In genomic region chr1:184963121-184963693, GRCm38 (mm10) we compare ENCODE assay signal across 12 mouse cellular contexts. TPM values are rescaled to one million over a fixed set of nuclear protein-coding genes. Genes with fewer than 3 reads are reported as not detected.
DNase-seq lines count a peak whose midpoint lies in the region; ATAC-seq and TF ChIP-seq lines count a peak whose summit lies in the region.
"Had no signal": no experiment of that assay in that cellular context is flagged by ENCODE, and none has a peak within 500 bp of the region (broad histone marks: within the 10 kb centered on the region; RNA-seq: fewer than 3 reads in every experiment).

No protein-coding gene starts in this region.

- H3K9ac ChIP-seq in heart, postnatal 0 days (replicated peaks; ENCODE audit: low read depth, low read length) = no peak overlapping the region
- no peak overlapping the region for H3K9ac ChIP-seq in limb, embryonic 15.5 days
- H3K9ac ChIP-seq in stomach, postnatal 0 days (ENCODE audit: low read length) = no peak overlapping the region
- H3K9ac ChIP-seq: hindbrain, embryonic 14.5 days; kidney, embryonic 15.5 days had no signal

- peak; percentile 17 to 20 for DNase-seq in cerebellum, postnatal 10 days
- DNase-seq in cerebellum, postnatal 36 days = no peak
- DNase-seq in heart, postnatal 0 days (ENCODE audit: low spot score) = no peak
- no peak for DNase-seq in heart, adult 18-20 months
- peak; percentile 35 for DNase-seq in stomach, postnatal 0 days (ENCODE audit: low spot score)
- no peak for DNase-seq in MN1 (ENCODE audit: low spot score)
- DNase-seq in spleen, adult 12 weeks (ENCODE audit: low spot score) = no peak
- DNase-seq: gastrocnemius, adult 2 months had no signal

- H3K27me3 ChIP-seq in heart, postnatal 0 days (ENCODE audit: control insufficient read depth, insufficient read depth, low read length) = no peaks in the 10 kb centered on the region
- H3K27me3 ChIP-seq in limb, embryonic 15.5 days = no peaks in the 10 kb centered on the region
- H3K27me3 ChIP-seq in stomach, postnatal 0 days (ENCODE audit: control insufficient read depth, insufficient read depth, low read length) = no peaks in the 10 kb centered on the region
- H3K27me3 ChIP-seq: kidney, embryonic 15.5 days had no signal

- no peak overlapping the region for H3K27ac ChIP-seq in heart, postnatal 0 days (ENCODE audit: low read depth)
- no peak overlapping the region for H3K27ac ChIP-seq in limb, embryonic 15.5 days
- H3K27ac ChIP-seq in stomach, postnatal 0 days (replicated peaks) = no peak overlapping the region
- H3K27ac ChIP-seq: gastrocnemius, adult 2 months; hindbrain, embryonic 14.5 days; kidney, embryonic 15.5 days had no signal

- no peak for ATAC-seq in heart, postnatal 0 days (ENCODE audit: insufficient read depth, low read depth)
- peak; percentile 58; the same call in 1 of the 2 replicates for ATAC-seq in limb, embryonic 15.5 days (ENCODE audit: insufficient number of reproducible peaks, low FRiP score, low TSS enrichment, low read depth)
- peak; percentile 66 for ATAC-seq in stomach, postnatal 0 days (ENCODE audit: low FRiP score, low TSS enrichment)

- 36% methylated on average over 12 of the region's 12 CpGs for WGBS in heart, postnatal 0 days
- 73% methylated on average over 12 of the region's 12 CpGs for WGBS in limb, embryonic 15.5 days
- 49% methylated on average over 12 of the region's 12 CpGs for WGBS in stomach, postnatal 0 days

- peaks cover 6% of the 10 kb centered on the region; the same call in 1 of the 2 replicates for H3K4me1 ChIP-seq in heart, postnatal 0 days (ENCODE audit: control insufficient read depth, insufficient read depth)
- H3K4me1 ChIP-seq in limb, embryonic 15.5 days = 0 out of 2 replicates have a peak, but pooled peaks cover 3% of the 10 kb centered on the region
- no peaks in the 10 kb centered on the region for H3K4me1 ChIP-seq in stomach, postnatal 0 days (replicated peaks; ENCODE audit: control insufficient read depth, insufficient read depth)
- H3K4me1 ChIP-seq: kidney, embryonic 15.5 days had no signal

- no peaks in the 10 kb centered on the region for H3K9me3 ChIP-seq in heart, postnatal 0 days (replicated peaks; ENCODE audit: control insufficient read depth, low read length)
- peaks cover 6% of the 10 kb centered on the region; the same call in 1 of the 2 replicates for H3K9me3 ChIP-seq in limb, embryonic 15.5 days
- H3K9me3 ChIP-seq in stomach, postnatal 0 days (ENCODE audit: control insufficient read depth, low read length) = no peaks in the 10 kb centered on the region
- H3K9me3 ChIP-seq: kidney, embryonic 15.5 days had no signal

- peak overlapping the region; percentile 20 for H3K4me2 ChIP-seq in heart, postnatal 0 days (ENCODE audit: low read depth, low read length)
- H3K4me2 ChIP-seq in limb, embryonic 15.5 days = no peak overlapping the region
- H3K4me2 ChIP-seq in stomach, postnatal 0 days (replicated peaks; ENCODE audit: low read depth) = peak overlapping the region; percentile 20; the same call in 1 of the 2 replicates
- H3K4me2 ChIP-seq: hindbrain, embryonic 14.5 days; kidney, embryonic 15.5 days had no signal

- TF ChIP-seq EP300 in heart, postnatal 0 days (IDR thresholded peaks at IDR 0.05; ENCODE audit: low read depth) = no peak
- TF ChIP-seq EP300 in stomach, postnatal 0 days (optimal IDR thresholded peaks at IDR 0.05) = no peak

- H3K36me3 ChIP-seq in heart, postnatal 0 days (replicated peaks; ENCODE audit: control insufficient read depth, insufficient read depth, low read length) = no peaks in the 10 kb centered on the region
- H3K36me3 ChIP-seq in limb, embryonic 15.5 days = peaks cover 3% of the 10 kb centered on the region; the same call in 1 of the 2 replicates
- H3K36me3 ChIP-seq in stomach, postnatal 0 days (ENCODE audit: control insufficient read depth, insufficient read depth, low read length) = no peaks in the 10 kb centered on the region
- H3K36me3 ChIP-seq: kidney, embryonic 15.5 days had no signal

- TF ChIP-seq CTCF in heart, postnatal 0 days (IDR thresholded peaks at IDR 0.05; ENCODE audit: low read depth) = no peak
- TF ChIP-seq CTCF in stomach, postnatal 0 days (IDR thresholded peaks at IDR 0.05; ENCODE audit: low read depth) = no peak

- H3K4me3 ChIP-seq in heart, postnatal 0 days (ENCODE audit: low read depth, low read length) = no peak overlapping the region
- no peak overlapping the region for H3K4me3 ChIP-seq in limb, embryonic 15.5 days
- H3K4me3 ChIP-seq in stomach, postnatal 0 days (ENCODE audit: low read depth, low read length) = no peak overlapping the region
- H3K4me3 ChIP-seq: gastrocnemius, adult 2 months; kidney, embryonic 15.5 days; myocyte had no signal

RNA-seq across cellular contexts. Expression of gene Mark1, which starts 36.2 kb away (rescaled TPM):
- 10.5 and 15.2 TPM in 2 replicates for total RNA-seq in heart, postnatal 0 days (2014; rRNA removed; ENCODE audit: low replicate concordance)
- 1.0 and 1.2 TPM in 2 replicates for polyA plus RNA-seq in heart, postnatal 0 days (2015; fragmentation: Nextera tagmentation; extraction: Ambion mirVana)
- total RNA-seq in heart, adult 18-20 months (2021) = 1 to 10 TPM; 8.7 to 8.8 TPM
- 2.4 and 2.9 TPM in 2 replicates for polyA plus RNA-seq in limb, embryonic 15.5 days (2015; fragmentation: Nextera tagmentation; extraction: Ambion mirVana)
- polyA plus RNA-seq in stomach, postnatal 0 days (2015; fragmentation: Nextera tagmentation; extraction: Ambion mirVana) = 1.0 and 1.4 TPM in 2 replicates
- polyA plus RNA-seq: myocyte had no signal

Comparison
In these comparisons a context has a peak if more than half of its experiments do, and no peak if none do; other contexts are left out.
1. DNase-seq: peak in cerebellum, postnatal 10 days (2 of 2) and stomach, postnatal 0 days (single experiment); none in cerebellum, postnatal 36 days (0 of 2), heart, postnatal 0 days (single experiment), heart, adult 18-20 months (0 of 2), MN1 (single experiment) and spleen, adult 12 weeks (single experiment).